Mouse (Mus musculus): ENCODE measurements at regions not wholly inside any gene's neighbourhood (a gene's known extent, or its start where the extent isn't known, plus 50 kb on each side); places are given as distances from the start of the nearest gene placed in this dataset.

- Histone ChIP-seq H3K4me3 (ENCODE audit: low read depth, low read length) (no peak overlapping the region), H3K27me3 (ENCODE audit: control insufficient read depth, insufficient read depth, low read length) (no peaks in the 10 kb centered on the region)
These were observed 161.3 kb upstream of the Sstr4 start for GRCm38 (mm10) chr2:148233691-148234300.

GRCm38 (mm10) chr2:148237121-148237520, 158.0 kb upstream of the Sstr4 start:
- no peak overlapping the region for H3K4me3 ChIP-seq (ENCODE audit: low read depth, low read length)
- 74% methylated on average over 4 of the region's 4 CpGs for WGBS
- H3K4me1 ChIP-seq (ENCODE audit: control insufficient read depth, insufficient read depth, insufficient read length, low read length), result no peaks in the 10 kb centered on the region
- no peaks in the 10 kb centered on the region for H3K27me3 ChIP-seq (ENCODE audit: control insufficient read depth, insufficient read depth, low read length)
- no peaks in the 10 kb centered on the region for H3K36me3 ChIP-seq (ENCODE audit: control insufficient read depth, insufficient read depth, low read length)
- no peak overlapping the region for H3K27ac ChIP-seq (ENCODE audit: insufficient read depth, low read depth, low read length)
- TF ChIP-seq CTCF (IDR thresholded peaks at IDR 0.05; ENCODE audit: extremely low read depth, insufficient read length, insufficient replicate concordance, low read depth, low read length), result no peak
- TF ChIP-seq POLR2A (IDR thresholded peaks at IDR 0.05; ENCODE audit: low read depth, low read length), result no peak

More at GRCm38 (mm10) chr2:148233691-148234300, 161.3 kb upstream of the Sstr4 start:
- TF ChIP-seq CTCF (IDR thresholded peaks at IDR 0.05; ENCODE audit: extremely low read depth, insufficient read length, insufficient replicate concordance, low read depth, low read length), result no peak
- TF ChIP-seq POLR2A (IDR thresholded peaks at IDR 0.05; ENCODE audit: low read depth, low read length), result no peak
- no peaks in the 10 kb centered on the region for H3K36me3 ChIP-seq (ENCODE audit: control insufficient read depth, insufficient read depth, low read length)
- H3K27ac ChIP-seq (ENCODE audit: insufficient read depth, low read depth, low read length), result no peak overlapping the region
- no peaks in the 10 kb centered on the region for H3K4me1 ChIP-seq (ENCODE audit: control insufficient read depth, insufficient read depth, insufficient read length, low read length)
- 83% methylated on average over 1 of the region's 1 CpGs for WGBS

- TF ChIP-seq CTCF (IDR thresholded peaks at IDR 0.05; ENCODE audit: extremely low read depth, insufficient read length, insufficient replicate concordance, low read depth, low read length), result no peak
- TF ChIP-seq POLR2A (IDR thresholded peaks at IDR 0.05; ENCODE audit: low read depth, low read length), result no peak
- Histone ChIP-seq H3K4me3 (ENCODE audit: low read depth, low read length) (no peak overlapping the region), H3K4me1 (ENCODE audit: control insufficient read depth, insufficient read depth, insufficient read length, low read length) (no peaks in the 10 kb centered on the region), H3K36me3 (ENCODE audit: control insufficient read depth, insufficient read depth, low read length) (no peaks in the 10 kb centered on the region), H3K27me3 (ENCODE audit: control insufficient read depth, insufficient read depth, low read length) (no peaks in the 10 kb centered on the region), H3K27ac (ENCODE audit: insufficient read depth, low read depth, low read length) (no peak overlapping the region)
- 55% methylated on average over 3 of the region's 3 CpGs for WGBS
These were observed 156.1 kb upstream of the Sstr4 start for GRCm38 (mm10) chr2:148239046-148239445.

- 81% methylated on average over 4 of the region's 4 CpGs for WGBS
- H3K27me3 ChIP-seq (ENCODE audit: control insufficient read depth, insufficient read depth, low read length), result no peaks in the 10 kb centered on the region
- no peak overlapping the region for H3K27ac ChIP-seq (ENCODE audit: insufficient read depth, low read depth, low read length)
- no peaks in the 10 kb centered on the region for H3K4me1 ChIP-seq (ENCODE audit: control insufficient read depth, insufficient read depth, insufficient read length, low read length)
- no peaks in the 10 kb centered on the region for H3K36me3 ChIP-seq (ENCODE audit: control insufficient read depth, insufficient read depth, low read length)
- H3K4me3 ChIP-seq (ENCODE audit: low read depth, low read length), result no peak overlapping the region
- TF ChIP-seq CTCF (IDR thresholded peaks at IDR 0.05; ENCODE audit: extremely low read depth, insufficient read length, insufficient replicate concordance, low read depth, low read length) (no peak), POLR2A (IDR thresholded peaks at IDR 0.05; ENCODE audit: low read depth, low read length) (no peak)
These were observed 152.9 kb upstream of the Sstr4 start for GRCm38 (mm10) chr2:148242242-148242641.

DNA sequence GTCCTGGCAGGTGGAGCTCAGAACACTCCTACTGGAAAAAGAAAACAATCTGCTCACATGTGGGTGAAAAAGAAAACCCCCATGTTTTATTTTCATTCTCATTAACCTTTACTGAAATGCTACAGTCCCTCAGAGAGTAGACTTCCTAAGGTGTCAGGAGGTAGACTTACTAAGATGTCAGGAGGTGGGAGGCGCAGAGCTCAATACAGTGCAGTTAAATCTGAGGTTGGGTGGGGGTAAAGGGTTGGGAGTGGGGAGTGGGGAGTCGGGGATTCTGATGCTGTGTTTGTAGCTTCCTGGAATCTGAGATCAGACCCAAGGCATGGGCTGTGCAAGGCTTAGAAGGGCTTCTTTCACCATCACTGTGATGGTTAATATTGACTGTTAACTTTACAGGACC, 149.6 kb upstream of the Sstr4 start:
- TF ChIP-seq CTCF (IDR thresholded peaks at IDR 0.05; ENCODE audit: extremely low read depth, insufficient read length, insufficient replicate concordance, low read depth, low read length) (no peak), POLR2A (IDR thresholded peaks at IDR 0.05; ENCODE audit: low read depth, low read length) (no peak)
- 74% methylated on average over 2 of the region's 2 CpGs for WGBS
- H3K36me3 ChIP-seq (ENCODE audit: control insufficient read depth, insufficient read depth, low read length), result no peaks in the 10 kb centered on the region
- H3K27ac ChIP-seq (ENCODE audit: insufficient read depth, low read depth, low read length), result no peak overlapping the region
- H3K27me3 ChIP-seq (ENCODE audit: control insufficient read depth, insufficient read depth, low read length), result no peaks in the 10 kb centered on the region
- no peaks in the 10 kb centered on the region for H3K4me1 ChIP-seq (ENCODE audit: control insufficient read depth, insufficient read depth, insufficient read length, low read length)
- H3K4me3 ChIP-seq (ENCODE audit: low read depth, low read length), result no peak overlapping the region

GRCm38 (mm10) chr2:148250902-148251301, 144.2 kb upstream of the Sstr4 start:
- Histone ChIP-seq H3K27ac (ENCODE audit: insufficient read depth, low read depth, low read length) (no peak overlapping the region), H3K27me3 (ENCODE audit: control insufficient read depth, insufficient read depth, low read length) (no peaks in the 10 kb centered on the region), H3K36me3 (ENCODE audit: control insufficient read depth, insufficient read depth, low read length) (no peaks in the 10 kb centered on the region), H3K4me3 (ENCODE audit: low read depth, low read length) (no peak overlapping the region), H3K4me1 (ENCODE audit: control insufficient read depth, insufficient read depth, insufficient read length, low read length) (no peaks in the 10 kb centered on the region)
- TF ChIP-seq POLR2A (IDR thresholded peaks at IDR 0.05; ENCODE audit: low read depth, low read length) (no peak), CTCF (IDR thresholded peaks at IDR 0.05; ENCODE audit: extremely low read depth, insufficient read length, insufficient replicate concordance, low read depth, low read length) (no peak)
- 89% methylated on average over 1 of the region's 1 CpGs for WGBS

- TF ChIP-seq CTCF (IDR thresholded peaks at IDR 0.05; ENCODE audit: extremely low read depth, insufficient read length, insufficient replicate concordance, low read depth, low read length) (no peak), POLR2A (IDR thresholded peaks at IDR 0.05; ENCODE audit: low read depth, low read length) (no peak)
- Histone ChIP-seq H3K27me3 (ENCODE audit: control insufficient read depth, insufficient read depth, low read length) (no peaks in the 10 kb centered on the region), H3K4me1 (ENCODE audit: control insufficient read depth, insufficient read depth, insufficient read length, low read length) (no peaks in the 10 kb centered on the region), H3K27ac (ENCODE audit: insufficient read depth, low read depth, low read length) (no peak overlapping the region), H3K4me3 (ENCODE audit: low read depth, low read length) (no peak overlapping the region), H3K36me3 (ENCODE audit: control insufficient read depth, insufficient read depth, low read length) (no peaks in the 10 kb centered on the region)
These were observed 139.5 kb upstream of the Sstr4 start for GRCm38 (mm10) chr2:148255662-148256061.
